Mouse (Mus musculus): ENCODE data around the gene Megf11.
A peak's percentile ranks its signal among the peaks of the same experiment; 100 is the strongest.

Gene Megf11

GRCm38 (mm10) chr9:64612121-64612983 lies 226.9 kb downstream of the Megf11 start:
- DNase-seq: no peak

GRCm38 (mm10) chr9:64612984-64613649 lies 227.7 kb downstream of the Megf11 start:
- DNase-seq: peak in 1 of 2 experiments; percentile 20

GRCm38 (mm10) chr9:64617413-64617812 lies 232.0 kb downstream of the Megf11 start:
- no peak for DNase-seq

- peak; percentile 21 to 58 for DNase-seq
Observed at GRCm38 (mm10) chr9:64618433-64618832, 233.0 kb downstream of the Megf11 start.

- DNase-seq: peak; percentile 28 to 68
Observed at GRCm38 (mm10) chr9:64619440-64619839, 234.0 kb downstream of the Megf11 start.

- DNase-seq: no peak
Observed at GRCm38 (mm10) chr9:64620596-64620995, 235.2 kb downstream of the Megf11 start.

- DNase-seq: no peak
Observed at GRCm38 (mm10) chr9:64621499-64622296, 236.3 kb downstream of the Megf11 start.

GRCm38 (mm10) chr9:64623361-64623760 lies 237.9 kb downstream of the Megf11 start:
- no peak for DNase-seq

GRCm38 (mm10) chr9:64624536-64624935 lies 239.1 kb downstream of the Megf11 start:
- peak; percentile 47 to 81 for DNase-seq

GRCm38 (mm10) chr9:64629802-64630201 lies 244.4 kb downstream of the Megf11 start:
- no peak for DNase-seq

- no peak for DNase-seq
Observed at GRCm38 (mm10) chr9:64633169-64633568, 247.7 kb downstream of the Megf11 start.

GRCm38 (mm10) chr9:64636111-64636510 lies 250.7 kb downstream of the Megf11 start:
- no peak for DNase-seq

- peak; percentile 50 to 53 for DNase-seq
Observed at GRCm38 (mm10) chr9:64636961-64637360, 251.5 kb downstream of the Megf11 start.

- DNase-seq: peak; percentile 47 to 70
Observed at GRCm38 (mm10) chr9:64638250-64638649, 252.8 kb downstream of the Megf11 start.

- peak; percentile 45 to 58 for DNase-seq
Observed at GRCm38 (mm10) chr9:64639664-64640063, 254.2 kb downstream of the Megf11 start.

GRCm38 (mm10) chr9:64644129-64644528 lies 258.7 kb downstream of the Megf11 start:
- DNase-seq: peak; percentile 75 to 82

- DNase-seq: no peak
Observed at GRCm38 (mm10) chr9:64645462-64645861, 260.0 kb downstream of the Megf11 start.

GRCm38 (mm10) chr9:64649393-64649792 lies 264.0 kb downstream of the Megf11 start:
- DNase-seq: no peak

GRCm38 (mm10) chr9:64649892-64650291 lies 264.5 kb downstream of the Megf11 start:
- DNase-seq: no peak

- DNase-seq: peak; percentile 31
Observed at GRCm38 (mm10) chr9:64651181-64651580, 265.8 kb downstream of the Megf11 start.

- no peak for DNase-seq
Observed at GRCm38 (mm10) chr9:64651689-64652088, 266.3 kb downstream of the Megf11 start.

GRCm38 (mm10) chr9:64652138-64652537 lies 266.7 kb downstream of the Megf11 start:
- DNase-seq: peak in 1 of 2 experiments; percentile 32

GRCm38 (mm10) chr9:64652841-64653361 lies 267.5 kb downstream of the Megf11 start:
- DNase-seq: peak in 1 of 2 experiments; percentile 32
